Mouse (Mus musculus) C2C12 (cell line): ENCODE measurements around the gene Pdcd1.

ENCODE experiments used
- CEBPB ChIP-seq: IDR thresholded peaks from one replicate; pipeline ENCODE4 v1.6.1; 2011; ENCODE audit warnings: low read depth, mild to moderate bottlenecking, control low read depth, moderate library complexity
- CTCF ChIP-seq: IDR thresholded peaks from one replicate; pipeline ENCODE4 v1.5.1; 2011; ENCODE audit not compliant: control insufficient read depth, insufficient read depth, insufficient read length
- MAX ChIP-seq: IDR thresholded peaks from one replicate; pipeline ENCODE4 v1.6.1; 2011; ENCODE audit warnings: mild to moderate bottlenecking, control low read depth
- MYOG ChIP-seq: IDR thresholded peaks from one replicate; pipeline ENCODE4 v1.6.1; 2011; ENCODE audit not compliant: control insufficient read depth, insufficient read length; ENCODE audit errors: extremely low read depth

DNA sequence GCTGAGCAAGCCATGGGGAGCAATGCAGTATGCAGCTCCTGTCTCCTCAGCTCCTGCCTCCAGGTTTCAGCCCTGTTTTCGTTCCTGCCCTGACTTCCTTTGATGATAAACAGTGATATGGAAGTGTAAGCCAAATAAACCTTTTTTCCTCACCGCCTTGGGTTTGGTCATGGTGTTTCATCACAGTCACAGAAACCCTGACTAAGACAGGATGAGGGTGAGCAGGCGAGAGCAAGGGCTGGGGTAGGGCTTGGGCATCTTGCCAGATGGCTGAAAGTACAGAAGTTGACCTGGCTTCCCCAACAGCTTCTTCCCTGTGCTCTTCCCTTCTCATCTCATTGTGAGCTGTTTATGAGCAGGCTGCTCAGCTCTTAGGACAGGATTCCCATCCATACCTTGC, 3.6 kb upstream of the Pdcd1 start:
- TF ChIP-seq CEBPB (no peak), CTCF (no peak), MAX (no peak), MYOG (no peak)
